Mouse (Mus musculus) testis, adult 2 months (tissue): ENCODE data around the gene Gm10272.

Source experiments
- CTCF ChIP-seq: fragments of 200-500 bp; IDR thresholded peaks from 2 replicates; pipeline ENCODE4 v1.5.1; 2012; ENCODE audit warnings: low read depth, mild to moderate bottlenecking, inconsistent platforms, low read length, moderate library complexity; ENCODE audit not compliant: control insufficient read depth, insufficient read depth, insufficient replicate concordance
- POLR2A ChIP-seq: fragments of 200-500 bp; IDR thresholded peaks from 2 replicates; pipeline ENCODE4 v1.6.1; 2012; ENCODE audit warnings: low read depth, mild to moderate bottlenecking, inconsistent platforms, low read length, moderate library complexity; ENCODE audit not compliant: control insufficient read depth

- TF ChIP-seq CTCF (no peak), POLR2A (no peak)
These were observed at the start of gene Gm10272 for GRCm38 (mm10) chr10:77706326-77706725.
